Mouse (Mus musculus): ENCODE measurements around the gene 1810009A15Rik. TPM values are rescaled to one million over a fixed set of nuclear protein-coding genes. Genes with fewer than 3 reads are reported as not detected.

1810009A15Rik gene
- polyA plus RNA-seq, 1 experiment from 2014 or later: 49.9 TPM

- Histone ChIP-seq H3K4me1 (replicated peaks; ENCODE audit: control insufficient read depth, insufficient read depth, low read length) (peaks cover 14% of the 10 kb centered on the region), H3K4me2 (ENCODE audit: low read length) (peak overlapping the region; percentile 93), H3K4me3 (replicated peaks; ENCODE audit: low read length) (peak overlapping the region; percentile 73), H3K36me3 (ENCODE audit: control insufficient read depth, insufficient read depth) (peaks cover 19% of the 10 kb centered on the region; the same call in 1 of the 2 replicates), H3K27ac (ENCODE audit: low read length) (no peak overlapping the region), H3K27me3 (replicated peaks; ENCODE audit: control insufficient read depth, insufficient read depth, low read length) (no peaks in the 10 kb centered on the region), H3K9me3 (ENCODE audit: control insufficient read depth, low read length) (no peaks in the 10 kb centered on the region), H3K9ac (replicated peaks; ENCODE audit: low read depth, low read length) (peak overlapping the region; percentile 74)
- no peak for ATAC-seq
- 82% methylated on average over 10 of the region's 10 CpGs for WGBS
Observed at GRCm38 (mm10) chr19:8872266-8872840, 16.3 kb upstream of the 1810009A15Rik start.

DNA sequence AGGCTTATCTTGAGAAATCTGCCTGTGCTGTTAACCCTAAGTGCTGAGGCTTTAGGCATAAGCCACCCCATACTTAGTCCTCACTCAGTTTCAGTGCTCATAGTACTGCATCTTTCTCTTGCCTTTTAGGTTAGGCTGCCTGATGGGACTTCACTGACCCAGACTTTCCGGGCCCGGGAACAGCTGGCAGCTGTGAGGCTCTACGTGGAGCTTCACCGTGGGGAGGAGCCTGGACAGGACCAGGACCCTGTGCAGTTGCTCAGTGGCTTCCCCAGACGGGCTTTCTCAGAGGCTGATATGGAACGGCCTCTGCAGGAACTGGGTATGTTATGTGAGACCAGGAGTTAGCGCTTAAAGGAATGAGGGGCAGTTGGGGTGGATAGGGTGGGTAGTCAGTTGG, 13.6 kb upstream of the 1810009A15Rik start:
- Histone ChIP-seq H3K27me3 (replicated peaks; ENCODE audit: control insufficient read depth, insufficient read depth, low read length) (no peaks in the 10 kb centered on the region), H3K27ac (ENCODE audit: low read length) (no peak overlapping the region), H3K4me2 (ENCODE audit: low read length) (no peak overlapping the region), H3K4me1 (replicated peaks; ENCODE audit: control insufficient read depth, insufficient read depth, low read length) (peaks cover 18% of the 10 kb centered on the region), H3K36me3 (ENCODE audit: control insufficient read depth, insufficient read depth) (peaks cover 22% of the 10 kb centered on the region), H3K9ac (replicated peaks; ENCODE audit: low read depth, low read length) (no peak overlapping the region), H3K4me3 (replicated peaks; ENCODE audit: low read length) (no peak overlapping the region), H3K9me3 (ENCODE audit: control insufficient read depth, low read length) (no peaks in the 10 kb centered on the region)
- no peak for ATAC-seq
- 93% methylated on average over 7 of the region's 7 CpGs for WGBS

GRCm38 (mm10) chr19:8880311-8881033, 8.2 kb upstream of the 1810009A15Rik start, which contains the start of gene Uqcc3:
Gene Uqcc3, minus strand, starts transcription at chr19:8880923.
- Histone ChIP-seq H3K9ac (replicated peaks; ENCODE audit: low read depth, low read length) (peak within 1 kb of the TSS; percentile 80), H3K4me1 (replicated peaks; ENCODE audit: control insufficient read depth, insufficient read depth, low read length) (peaks cover 9% of the 10 kb centered on the region), H3K4me3 (replicated peaks; ENCODE audit: low read length) (peak within 1 kb of the TSS; percentile 54), H3K9me3 (ENCODE audit: control insufficient read depth, low read length) (no peaks in the 10 kb centered on the region), H3K27ac (ENCODE audit: low read length) (peak within 1 kb of the TSS; percentile 49), H3K4me2 (ENCODE audit: low read length) (peak within 1 kb of the TSS; percentile 87), H3K36me3 (ENCODE audit: control insufficient read depth, insufficient read depth) (peaks cover 10% of the 10 kb centered on the region), H3K27me3 (replicated peaks; ENCODE audit: control insufficient read depth, insufficient read depth, low read length) (no peaks in the 10 kb centered on the region)
- peak; percentile 99 for ATAC-seq
- WGBS: under 1% methylated on average over 42 of the region's 42 CpGs

- no peaks in the 10 kb centered on the region for H3K27me3 ChIP-seq (replicated peaks; ENCODE audit: control insufficient read depth, insufficient read depth, low read length)
- no peaks in the 10 kb centered on the region for H3K9me3 ChIP-seq (ENCODE audit: control insufficient read depth, low read length)
- peaks cover 9% of the 10 kb centered on the region for H3K4me1 ChIP-seq (replicated peaks; ENCODE audit: control insufficient read depth, insufficient read depth, low read length)
- WGBS: 15% methylated on average over 3 of the region's 3 CpGs
- H3K4me3 ChIP-seq (replicated peaks; ENCODE audit: low read length): peak overlapping the region; percentile 54
- no peak; the same call in 1 of the 2 replicates for ATAC-seq
- H3K9ac ChIP-seq (replicated peaks; ENCODE audit: low read depth, low read length): peak overlapping the region; percentile 80
- H3K4me2 ChIP-seq (ENCODE audit: low read length): peak overlapping the region; percentile 87
- H3K36me3 ChIP-seq (ENCODE audit: control insufficient read depth, insufficient read depth): peaks cover 9% of the 10 kb centered on the region
- H3K27ac ChIP-seq (ENCODE audit: low read length): 0 out of 2 replicates have a peak overlapping the region, but pooled peaks have one; percentile 28
Observed at GRCm38 (mm10) chr19:8881034-8881392, 7.6 kb upstream of the 1810009A15Rik start.

DNA sequence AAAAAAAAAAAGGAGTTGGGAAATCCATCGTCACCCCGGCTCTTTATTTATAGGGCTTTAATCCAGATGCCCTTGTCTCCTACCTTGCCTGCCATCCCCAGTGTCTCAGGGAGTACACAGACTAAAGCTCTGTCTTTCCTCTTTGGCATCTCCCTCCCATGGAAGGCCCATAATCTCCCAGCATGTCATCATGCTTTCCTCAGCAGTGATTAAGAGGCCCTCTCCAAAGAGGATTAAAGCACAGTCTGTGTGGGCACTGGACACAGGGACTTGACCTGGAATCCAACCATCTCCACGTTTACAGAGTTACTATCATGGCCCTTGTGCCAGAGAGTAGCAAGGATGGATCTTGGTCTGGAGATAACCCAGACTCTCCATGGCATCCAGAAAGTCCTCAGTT, 5.0 kb upstream of the 1810009A15Rik start, which contains the start of the genes Lbhd1 and Gm49403:
Lbhd1 (plus strand) TSS at position 117 of the 400 bp plus-strand sequence.
Gm49403 (plus strand) TSS at position 315 of the 400 bp plus-strand sequence.
- Histone ChIP-seq H3K4me3 (replicated peaks; ENCODE audit: low read length) (no peak within 1 kb of the TSS), H3K4me2 (ENCODE audit: low read length) (no peak within 1 kb of the TSS), H3K9me3 (ENCODE audit: control insufficient read depth, low read length) (no peaks in the 10 kb centered on the region), H3K36me3 (ENCODE audit: control insufficient read depth, insufficient read depth) (no peaks in the 10 kb centered on the region), H3K27me3 (replicated peaks; ENCODE audit: control insufficient read depth, insufficient read depth, low read length) (no peaks in the 10 kb centered on the region), H3K9ac (replicated peaks; ENCODE audit: low read depth, low read length) (no peak within 1 kb of the TSS), H3K27ac (ENCODE audit: low read length) (no peak within 1 kb of the TSS), H3K4me1 (replicated peaks; ENCODE audit: control insufficient read depth, insufficient read depth, low read length) (peaks cover 15% of the 10 kb centered on the region)
- WGBS: 61% methylated on average over 3 of the region's 3 CpGs
- no peak for ATAC-seq

- 65% methylated on average over 1 of the region's 1 CpGs for WGBS
- Histone ChIP-seq H3K36me3 (ENCODE audit: control insufficient read depth, insufficient read depth) (no peaks in the 10 kb centered on the region), H3K9ac (replicated peaks; ENCODE audit: low read depth, low read length) (no peak overlapping the region), H3K27me3 (replicated peaks; ENCODE audit: control insufficient read depth, insufficient read depth, low read length) (no peaks in the 10 kb centered on the region), H3K4me3 (replicated peaks; ENCODE audit: low read length) (no peak overlapping the region), H3K9me3 (ENCODE audit: control insufficient read depth, low read length) (no peaks in the 10 kb centered on the region), H3K27ac (ENCODE audit: low read length) (no peak overlapping the region), H3K4me2 (ENCODE audit: low read length) (no peak overlapping the region), H3K4me1 (replicated peaks; ENCODE audit: control insufficient read depth, insufficient read depth, low read length) (peaks cover 13% of the 10 kb centered on the region)
- no peak for ATAC-seq
Observed at GRCm38 (mm10) chr19:8886916-8887584, 1.6 kb upstream of the 1810009A15Rik start.

GRCm38 (mm10) chr19:8887585-8888463, 829 bp upstream of the 1810009A15Rik start:
- H3K9ac ChIP-seq (replicated peaks; ENCODE audit: low read depth, low read length): peak overlapping the region; percentile 61
- 16% methylated on average over 19 of the region's 19 CpGs for WGBS
- H3K4me3 ChIP-seq (replicated peaks; ENCODE audit: low read length): peak overlapping the region; percentile 61
- H3K9me3 ChIP-seq (ENCODE audit: control insufficient read depth, low read length): no peaks in the 10 kb centered on the region
- peak overlapping the region; percentile 90 for H3K4me2 ChIP-seq (ENCODE audit: low read length)
- peaks cover 13% of the 10 kb centered on the region for H3K4me1 ChIP-seq (replicated peaks; ENCODE audit: control insufficient read depth, insufficient read depth, low read length)
- ATAC-seq: no peak
- H3K36me3 ChIP-seq (ENCODE audit: control insufficient read depth, insufficient read depth): no peaks in the 10 kb centered on the region
- no peak overlapping the region; the same call in 1 of the 2 replicates for H3K27ac ChIP-seq (ENCODE audit: low read length)
- no peaks in the 10 kb centered on the region for H3K27me3 ChIP-seq (replicated peaks; ENCODE audit: control insufficient read depth, insufficient read depth, low read length)

DNA sequence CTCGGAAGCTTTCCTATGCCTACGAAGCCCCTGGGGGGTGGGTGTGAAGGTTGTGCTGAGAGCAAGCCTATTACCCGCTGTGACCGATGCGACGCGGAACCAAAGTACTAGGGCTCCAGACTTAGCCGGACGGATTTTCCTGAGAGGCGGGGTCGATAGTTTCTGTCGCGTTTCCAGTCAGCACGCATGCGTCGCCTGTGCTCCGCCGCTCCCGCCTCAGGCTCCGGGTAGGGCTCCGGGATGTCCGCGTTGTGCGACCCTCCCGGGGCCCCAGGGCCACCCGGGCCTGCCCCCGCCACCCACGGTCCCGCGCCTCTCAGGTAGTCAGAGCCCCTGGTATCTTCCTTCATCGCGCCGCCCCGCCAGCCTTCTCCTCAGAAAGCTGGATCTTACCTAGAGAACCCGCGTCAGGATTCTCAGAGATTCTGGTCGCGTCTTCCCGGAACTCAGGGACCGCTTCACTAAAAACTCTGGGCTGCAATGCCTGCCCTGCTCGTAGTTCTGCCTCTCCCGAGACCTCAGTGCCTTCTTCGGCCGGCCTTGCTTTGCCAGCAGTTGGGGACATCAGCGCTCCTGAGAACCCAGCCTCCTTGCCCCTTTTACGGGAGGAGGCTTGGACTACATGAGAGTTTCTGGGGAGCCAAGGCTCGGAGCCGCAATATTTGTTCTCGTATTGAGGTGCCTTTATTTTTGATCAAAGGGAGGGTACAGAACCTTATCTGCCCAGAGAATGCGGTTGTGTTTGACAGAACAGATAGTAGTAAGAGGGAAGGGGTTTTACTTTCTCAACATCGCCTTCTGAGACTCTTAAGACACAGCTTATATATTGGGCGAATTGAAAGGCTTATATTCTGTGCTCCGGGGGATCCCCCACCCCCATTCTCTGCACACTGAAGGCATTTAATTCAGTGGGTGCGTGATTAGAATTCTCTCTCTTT, 4.4 kb downstream of the 1810009A15Rik start, which contains the start of gene Ints5:
Ints5 (plus strand) TSS at position 177 of the 938 bp plus-strand sequence.
- H3K4me3 ChIP-seq (replicated peaks; ENCODE audit: low read length): peak within 1 kb of the TSS; percentile 84
- H3K9me3 ChIP-seq (ENCODE audit: control insufficient read depth, low read length): no peaks in the 10 kb centered on the region
- peak within 1 kb of the TSS; percentile 92 for H3K9ac ChIP-seq (replicated peaks; ENCODE audit: low read depth, low read length)
- peaks cover 26% of the 10 kb centered on the region for H3K4me1 ChIP-seq (replicated peaks; ENCODE audit: control insufficient read depth, insufficient read depth, low read length)
- no peaks in the 10 kb centered on the region for H3K27me3 ChIP-seq (replicated peaks; ENCODE audit: control insufficient read depth, insufficient read depth, low read length)
- no peaks in the 10 kb centered on the region for H3K36me3 ChIP-seq (ENCODE audit: control insufficient read depth, insufficient read depth)
- WGBS: 2% methylated on average over 54 of the region's 54 CpGs
- H3K27ac ChIP-seq (ENCODE audit: low read length): peak within 1 kb of the TSS; percentile 82
- H3K4me2 ChIP-seq (ENCODE audit: low read length): peak within 1 kb of the TSS; percentile 97
- peak; percentile 60 for ATAC-seq
